Mouse (Mus musculus): ENCODE data around the gene Atrnl1.

The Atrnl1 gene

DNA sequence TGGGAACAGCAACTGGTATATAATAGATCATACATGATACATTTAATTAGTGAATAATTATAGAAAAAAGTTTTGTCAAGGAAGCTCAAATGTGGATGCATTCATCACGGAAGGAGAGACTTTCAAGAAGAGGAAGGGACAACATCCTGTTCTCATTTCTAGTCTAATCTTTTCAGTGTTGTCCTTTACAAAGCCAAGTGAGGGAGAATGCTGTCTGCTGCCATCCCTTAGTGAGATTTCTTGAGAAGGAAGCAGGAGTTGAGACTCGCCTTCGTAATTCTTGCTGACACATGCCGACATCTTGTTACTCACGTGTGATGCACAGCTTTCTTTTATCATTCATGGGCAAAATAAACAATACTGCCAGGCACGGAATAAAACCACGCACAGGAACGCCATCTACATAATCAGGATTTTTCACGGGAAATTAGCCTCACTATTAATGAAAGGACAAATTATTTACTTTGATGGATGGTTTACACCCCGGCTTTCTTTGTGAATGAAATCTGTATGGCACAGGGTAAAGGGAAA is 316.2 kb downstream of the Atrnl1 start:
- no peak for DNase-seq

DNA sequence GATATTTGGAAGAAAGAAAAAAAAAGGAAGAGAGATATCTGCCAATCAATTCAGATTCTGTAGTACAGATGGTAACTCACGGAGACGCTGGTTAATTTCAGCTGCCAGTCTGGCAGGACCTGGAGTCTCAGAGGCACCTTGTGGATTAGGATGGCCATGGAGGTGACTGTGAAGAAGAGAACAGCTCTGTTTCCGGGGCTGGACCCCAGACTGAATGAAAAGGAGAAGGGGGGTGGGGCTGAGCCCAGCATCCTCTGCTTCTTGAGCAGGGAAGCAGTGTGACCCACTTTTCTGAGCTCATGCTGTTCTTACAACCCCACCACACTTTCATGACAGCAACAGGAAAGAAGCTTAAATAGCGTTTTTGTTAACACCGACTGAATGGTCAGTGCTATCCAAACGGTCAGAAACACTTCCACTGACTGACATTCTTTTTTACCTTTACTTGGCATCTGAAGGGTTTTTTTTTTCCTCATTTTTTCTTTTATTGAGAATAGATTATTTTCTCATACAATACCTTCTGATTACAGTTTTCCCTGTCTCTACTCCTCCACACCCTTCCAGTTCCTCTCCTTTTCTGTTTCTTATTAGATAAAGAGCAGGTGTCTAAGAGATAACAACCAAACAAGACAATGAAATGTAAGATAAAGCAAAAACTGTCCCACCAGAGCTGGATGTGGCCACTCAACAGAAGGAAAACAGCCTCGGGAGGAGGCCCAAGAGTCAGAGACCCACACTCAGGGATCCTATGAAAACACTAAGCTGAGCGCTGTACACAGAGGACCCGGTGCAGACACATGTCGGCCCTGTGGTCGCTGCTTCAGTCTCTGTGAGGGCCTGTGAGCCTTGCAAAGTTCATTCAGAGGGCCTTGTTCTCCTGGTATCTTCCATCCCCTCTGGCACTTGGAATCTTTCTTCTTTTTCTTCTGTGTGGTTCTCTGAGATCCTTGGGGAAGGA is 317.0 kb downstream of the Atrnl1 start:
- no peak for DNase-seq

DNA sequence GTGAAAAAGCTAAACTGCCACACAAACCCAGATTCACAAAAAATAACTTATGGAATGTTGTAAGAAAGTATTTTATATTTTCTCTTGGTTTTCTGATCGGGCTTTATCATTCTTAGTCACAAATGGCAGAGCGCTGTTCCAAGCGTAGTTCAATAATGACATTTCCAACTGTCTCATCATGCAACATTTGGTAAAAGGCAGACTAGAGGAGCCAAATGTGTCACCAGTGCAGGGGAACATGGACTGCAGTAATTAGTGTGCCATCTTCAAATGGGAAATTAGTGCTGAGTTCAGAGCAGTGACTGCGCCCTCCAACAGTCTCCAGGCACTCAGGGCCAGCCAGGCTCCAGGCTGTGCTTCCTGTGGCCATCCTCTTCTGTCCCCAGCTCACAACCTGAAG is 320.8 kb downstream of the Atrnl1 start:
- no peak for DNase-seq

DNA sequence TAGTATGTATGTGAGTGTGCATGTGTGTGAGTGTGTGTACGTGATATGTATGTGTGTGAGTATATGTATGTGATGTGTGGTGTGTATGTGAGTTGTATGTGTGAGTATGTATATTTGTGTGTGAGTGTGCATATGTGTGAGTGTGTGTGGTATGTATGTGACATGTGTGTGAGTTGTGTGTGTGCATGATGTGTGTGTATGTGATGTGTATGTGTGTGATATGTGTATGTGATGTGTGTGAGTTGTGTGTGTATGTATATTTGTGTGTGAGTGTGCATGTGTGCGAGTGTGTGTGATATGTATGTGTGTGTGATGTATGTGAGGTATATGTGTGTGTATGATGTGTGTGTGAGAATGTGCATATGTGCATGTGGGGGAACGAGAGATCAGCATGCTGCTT is 326.0 kb downstream of the Atrnl1 start:
- DNase-seq = no peak

DNA sequence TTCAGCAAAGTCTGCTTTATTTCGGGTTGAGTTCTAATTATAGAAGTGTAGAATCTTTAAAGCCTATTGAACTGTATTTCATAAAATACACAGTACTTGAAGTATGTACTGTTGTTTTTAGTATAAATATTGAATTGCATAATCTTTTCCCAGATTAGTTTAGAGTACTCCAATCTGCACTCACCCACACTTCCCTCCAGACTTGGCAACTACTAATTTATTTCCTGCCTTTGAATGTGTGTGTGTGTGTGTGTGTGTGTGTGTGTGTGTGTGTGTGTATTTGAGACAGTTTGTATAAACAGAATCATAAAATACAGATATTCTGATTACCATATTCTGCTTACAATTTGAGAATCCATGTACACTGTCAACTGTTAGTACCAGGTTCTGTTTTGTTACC is 328.3 kb downstream of the Atrnl1 start:
- DNase-seq = no peak

DNA sequence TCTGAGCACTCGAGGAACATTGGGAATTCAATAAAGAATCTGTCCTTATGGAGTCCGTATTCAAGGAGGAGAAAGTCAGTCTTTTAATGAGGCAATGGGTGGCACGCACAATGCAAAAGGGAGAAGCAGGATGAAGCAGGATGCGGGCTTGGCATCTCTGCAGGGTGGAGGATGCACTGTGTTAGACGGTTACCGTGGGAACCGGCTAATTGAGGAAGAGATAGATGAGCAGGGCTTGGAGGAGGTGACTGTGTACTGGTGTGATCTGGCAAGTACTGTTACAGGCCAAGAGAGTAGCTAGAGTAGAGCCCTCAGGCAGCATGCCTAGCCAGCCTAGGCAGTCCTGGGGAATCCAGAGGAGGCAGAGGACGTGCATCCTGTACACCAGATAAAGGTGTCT is 330.7 kb downstream of the Atrnl1 start:
- DNase-seq = no peak

DNA sequence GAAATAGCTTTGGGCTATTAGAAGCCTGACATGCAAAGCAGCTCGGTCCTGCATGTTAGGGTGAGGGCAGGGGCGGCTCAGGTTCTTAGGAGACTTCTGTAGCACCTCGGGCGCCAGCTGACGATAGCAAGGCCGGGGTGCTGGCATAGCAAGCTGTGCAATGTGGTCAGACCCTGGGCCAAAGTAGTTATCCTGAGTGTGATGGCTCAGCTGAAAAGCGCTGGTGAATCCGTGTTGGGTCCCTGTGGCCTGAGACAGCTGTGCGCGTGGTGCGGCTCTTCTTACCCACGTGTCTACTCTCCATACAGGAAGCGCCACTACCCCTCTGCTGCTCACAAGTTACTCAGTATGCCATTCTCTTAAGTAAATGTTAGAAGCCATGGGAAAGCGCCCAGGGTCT is 331.4 kb downstream of the Atrnl1 start:
- no peak for DNase-seq

DNA sequence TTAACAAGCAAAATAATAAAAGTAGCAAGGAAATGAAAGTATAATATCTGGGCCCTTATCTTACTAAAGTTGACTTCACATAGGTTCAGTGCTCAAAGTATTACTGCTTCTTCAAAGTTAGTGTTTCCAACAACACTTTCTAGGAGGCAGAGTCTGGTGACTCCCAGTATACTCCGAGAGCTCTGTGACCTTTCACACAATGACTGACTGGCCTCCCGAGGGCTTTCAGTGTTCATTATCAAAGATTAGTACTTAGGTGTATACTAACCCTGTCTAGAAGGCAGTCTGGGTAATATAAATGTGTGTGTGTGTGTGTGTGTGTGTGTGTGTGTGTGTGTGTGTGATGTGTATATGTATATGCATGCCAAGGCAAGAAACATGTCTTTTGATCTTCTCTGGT is 332.5 kb downstream of the Atrnl1 start:
- DNase-seq = no peak

DNA sequence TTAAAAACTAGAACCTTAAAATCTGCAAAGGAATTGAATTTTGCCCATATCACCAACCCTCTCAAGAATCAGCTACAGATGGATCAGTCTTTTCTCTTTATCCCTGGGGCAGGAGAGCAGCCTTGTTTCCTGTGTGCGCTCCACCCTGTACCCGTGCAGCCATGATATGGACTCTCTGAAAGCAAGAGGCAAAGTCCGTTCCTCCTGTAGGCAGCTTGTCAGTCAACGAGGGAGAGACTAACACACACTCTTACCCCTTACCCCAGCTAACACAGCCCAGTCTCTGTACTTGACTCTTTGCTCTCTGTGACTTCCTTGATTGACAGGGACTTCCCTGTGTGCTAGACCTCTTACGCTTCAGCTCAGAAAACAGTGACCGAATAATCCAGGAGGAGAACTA is 333.8 kb downstream of the Atrnl1 start:
- DNase-seq = no peak

DNA sequence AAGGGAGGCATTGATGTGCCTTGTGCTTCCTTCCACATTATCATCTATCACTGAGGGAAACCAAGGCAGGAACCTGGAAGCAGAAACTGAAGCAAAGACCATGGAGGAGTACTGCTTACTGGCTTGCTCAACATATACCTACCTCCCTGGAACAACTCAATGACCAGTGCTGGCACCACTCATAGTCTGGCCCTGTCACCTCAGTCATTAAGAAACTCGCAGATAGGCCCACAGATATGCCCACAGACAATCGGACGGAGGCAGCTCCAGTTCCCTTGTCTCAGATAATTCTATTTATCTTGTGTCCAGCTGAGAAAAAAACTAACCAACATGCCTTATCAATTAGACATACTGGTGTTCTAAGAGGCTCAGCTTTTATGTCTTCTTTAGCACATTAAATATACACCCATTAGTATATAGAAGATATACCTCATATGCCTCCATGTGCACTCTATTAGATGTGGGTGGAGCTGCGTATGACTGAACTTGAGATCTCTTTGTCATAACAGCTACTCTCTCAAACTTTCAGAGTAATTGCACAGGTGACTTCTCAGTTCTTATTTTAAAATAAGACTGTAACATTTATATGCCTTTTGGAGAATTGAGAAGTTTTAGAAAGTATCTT is 334.9 kb downstream of the Atrnl1 start:
- no peak for DNase-seq

DNA sequence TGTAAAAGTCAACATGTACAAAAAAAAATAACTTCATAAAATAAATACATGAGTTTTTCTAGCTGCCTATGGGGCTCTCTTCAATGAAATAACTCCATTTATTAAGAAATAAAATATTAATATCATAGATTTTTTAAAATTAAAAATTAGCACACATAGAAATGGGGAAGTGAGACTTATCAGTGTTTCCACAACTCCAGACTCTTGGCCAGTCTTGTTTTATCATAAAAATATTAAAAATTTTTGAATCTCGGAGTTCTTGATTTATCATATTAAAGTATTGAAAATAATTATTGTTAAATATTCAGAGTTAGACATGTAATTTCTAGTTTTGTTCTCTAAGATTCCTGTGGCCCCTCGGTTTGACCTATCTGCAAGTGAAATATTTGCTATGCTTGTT is 337.7 kb downstream of the Atrnl1 start:
- DNase-seq = no peak

DNA sequence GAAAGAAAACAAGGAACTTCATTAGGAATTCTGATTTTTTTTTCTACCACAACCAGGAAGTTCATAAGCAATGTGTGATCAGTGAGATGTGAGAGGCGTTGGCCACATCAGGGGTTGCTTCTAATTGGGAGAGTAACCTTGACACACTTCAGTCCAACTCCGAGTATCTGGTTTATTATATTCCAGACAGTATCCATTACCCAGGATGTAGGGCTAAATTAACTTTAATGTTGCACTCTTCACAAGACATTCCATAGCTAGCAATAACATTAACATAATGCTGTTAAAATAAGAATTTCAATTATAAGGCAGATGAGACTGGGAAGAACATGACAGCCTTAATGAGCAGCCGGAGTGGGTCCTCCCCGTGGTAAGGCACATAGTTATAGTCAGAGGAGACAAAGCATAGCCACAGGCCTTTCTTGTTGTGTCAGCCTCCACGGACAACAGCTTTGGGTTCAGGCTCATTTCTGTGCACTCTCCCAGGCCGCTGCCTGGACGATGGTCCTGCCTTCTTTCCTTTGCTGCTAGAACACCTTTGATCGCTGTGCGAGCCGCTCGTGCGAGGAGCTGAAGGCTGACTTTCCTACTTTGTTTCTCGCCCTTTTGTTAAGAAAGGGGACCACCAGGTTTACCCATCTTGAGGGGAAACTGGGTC is 338.6 kb downstream of the Atrnl1 start:
- DNase-seq = no peak

DNA sequence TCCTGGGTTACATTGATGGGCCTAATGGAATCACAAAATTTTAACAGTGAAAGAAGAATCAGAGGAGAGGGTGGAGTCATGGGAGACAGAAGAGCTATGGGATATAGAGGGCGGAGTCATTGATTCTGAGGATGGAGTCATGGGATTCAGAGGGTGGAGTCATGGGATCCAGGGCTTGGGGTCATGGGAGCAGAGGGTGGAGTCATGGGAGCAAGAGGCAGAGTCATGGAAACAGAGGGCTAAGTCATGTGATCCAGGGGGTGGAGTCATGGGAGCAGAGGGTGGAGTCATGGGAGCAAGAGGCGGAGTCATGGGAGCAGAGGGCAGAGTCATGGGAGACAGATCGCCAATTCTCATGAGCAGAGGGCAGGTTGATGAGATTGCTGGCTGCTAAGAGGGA is 343.3 kb downstream of the Atrnl1 start:
- no peak for DNase-seq

DNA sequence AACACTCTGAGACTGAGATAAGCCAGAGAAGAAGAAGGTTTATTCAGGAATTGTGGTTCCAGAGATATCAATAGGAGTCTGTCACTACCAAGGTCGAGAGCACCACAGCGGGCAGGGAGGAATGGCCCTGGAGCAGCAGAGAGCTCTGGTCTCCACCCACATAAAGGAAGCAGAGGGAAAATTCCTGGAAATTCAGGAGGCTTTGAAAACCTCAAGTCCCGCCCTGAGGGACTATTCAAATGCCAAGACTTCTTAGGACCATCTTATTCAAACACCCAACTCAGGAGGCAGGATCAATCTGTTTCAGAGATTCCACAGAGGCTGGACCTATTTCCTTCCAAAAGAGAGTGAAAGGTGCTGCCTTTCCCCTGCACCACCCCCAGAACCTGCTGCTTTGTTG is 345.6 kb downstream of the Atrnl1 start:
- no peak for DNase-seq

DNA sequence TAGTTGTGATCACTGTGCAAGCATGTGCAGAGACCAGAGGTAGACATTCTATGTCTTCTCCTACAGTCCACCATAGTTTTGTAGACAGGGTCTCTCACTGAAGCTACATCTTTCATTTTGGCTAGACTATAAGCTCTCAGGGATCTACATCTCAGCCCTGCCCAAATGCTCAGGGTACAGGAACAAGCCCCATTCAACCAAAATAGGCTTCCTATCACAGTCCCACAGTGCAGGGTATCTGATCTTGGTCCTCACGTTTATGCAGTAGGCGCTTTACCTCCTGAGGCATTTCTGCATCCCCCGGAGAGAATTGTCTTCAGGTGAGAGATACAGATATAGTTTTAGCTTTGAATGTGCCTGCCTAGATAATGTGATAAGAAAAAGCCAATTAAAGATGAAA is 346.5 kb downstream of the Atrnl1 start:
- no peak for DNase-seq

DNA sequence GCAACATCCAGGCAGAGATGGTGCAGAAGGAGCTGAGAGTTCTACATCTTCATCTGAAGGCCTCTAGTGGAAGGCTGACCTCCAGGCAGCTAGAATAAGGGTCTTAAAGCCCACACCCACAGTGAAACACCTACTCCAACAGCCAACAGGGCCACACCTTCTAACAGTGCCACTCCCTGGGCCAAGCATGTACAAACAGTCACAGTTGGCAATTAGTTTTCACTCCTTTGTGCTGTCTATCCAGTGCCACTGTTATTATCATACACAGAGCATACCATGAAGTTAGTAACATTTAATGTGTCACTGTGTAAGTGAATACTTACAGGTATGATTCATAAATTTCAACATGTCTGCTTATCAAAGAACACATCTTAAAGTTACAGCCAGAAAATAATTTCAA is 347.3 kb downstream of the Atrnl1 start:
- no peak for DNase-seq

DNA sequence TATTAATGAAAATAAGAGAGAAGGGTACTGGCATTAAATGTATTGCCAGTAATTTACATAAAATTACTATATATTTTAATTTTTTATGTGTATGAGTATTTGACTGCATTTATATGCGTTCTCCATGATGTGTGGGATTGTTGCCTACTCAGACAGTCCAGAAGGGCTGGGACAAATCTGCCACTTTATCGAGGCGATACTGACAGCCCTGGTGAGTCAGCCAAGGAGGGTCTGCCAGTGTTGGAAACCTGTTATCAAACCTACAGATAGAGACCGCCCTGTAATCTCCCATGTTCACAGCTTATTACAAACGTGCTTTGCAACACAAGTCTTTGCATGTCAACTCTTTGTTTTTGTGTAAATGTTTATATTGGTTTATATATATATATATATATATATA is 347.9 kb downstream of the Atrnl1 start:
- no peak for DNase-seq

DNA sequence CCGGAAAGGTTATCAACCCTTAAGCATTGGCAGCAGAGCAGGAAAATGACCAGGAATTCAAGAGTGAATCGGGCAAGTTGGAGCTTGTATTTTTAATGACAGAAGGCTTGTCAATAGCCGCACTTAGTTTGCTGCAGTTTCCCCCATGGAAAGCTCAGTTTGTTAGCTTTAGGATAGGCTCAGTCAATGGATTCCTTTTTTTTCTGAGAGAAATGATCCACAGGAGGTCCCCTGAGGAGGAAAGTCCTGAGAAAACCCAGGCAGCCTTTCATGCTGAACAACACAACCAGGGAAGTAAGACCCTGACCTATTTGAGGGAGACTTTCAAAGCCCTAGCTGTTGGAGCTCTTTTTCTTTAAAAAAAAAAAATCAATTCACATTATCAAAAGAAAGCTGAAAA is 350.5 kb downstream of the Atrnl1 start:
- no peak for DNase-seq

DNA sequence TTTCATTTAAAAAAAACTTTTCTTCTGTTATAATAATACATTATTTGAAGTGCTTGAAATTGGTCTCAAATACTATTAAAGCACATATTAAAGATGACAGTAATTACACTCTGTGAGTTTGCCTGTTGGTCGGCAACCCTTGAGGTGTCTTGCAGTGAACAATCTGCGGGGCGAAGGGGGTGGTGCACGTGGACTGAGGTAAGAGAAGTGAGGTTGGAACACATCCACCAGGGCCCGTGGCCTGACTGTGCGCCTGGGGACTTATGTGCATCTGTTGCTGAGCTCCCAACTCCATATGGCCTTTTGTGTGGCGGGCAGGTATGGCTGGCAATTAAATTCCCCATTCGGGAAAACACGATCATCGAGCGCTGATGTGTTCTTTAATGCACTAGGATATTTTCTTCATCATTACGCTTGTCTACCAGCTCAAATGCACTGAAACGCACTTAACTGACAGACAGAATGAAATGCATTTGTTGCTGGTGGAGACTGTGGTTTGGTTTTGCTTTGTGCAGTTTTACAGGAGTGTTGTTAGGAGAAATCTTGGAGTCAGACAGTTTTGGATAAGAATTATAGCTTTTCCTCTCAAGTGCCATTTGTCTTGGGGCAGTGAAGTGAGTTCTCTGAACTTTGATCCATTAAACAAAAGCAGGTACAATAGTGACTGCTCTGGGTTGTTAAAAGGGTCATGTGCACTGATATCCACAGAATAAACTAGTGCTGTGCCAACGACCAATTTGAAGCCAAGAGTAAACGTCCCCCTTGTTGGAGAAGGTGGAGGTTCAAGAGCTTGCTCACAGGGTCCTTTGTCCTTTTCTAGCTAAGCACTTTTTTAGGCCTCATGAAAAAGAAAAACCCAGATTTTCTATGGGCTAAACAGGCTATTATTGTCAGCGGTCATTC is 351.2 kb downstream of the Atrnl1 start:
- no peak for DNase-seq

DNA sequence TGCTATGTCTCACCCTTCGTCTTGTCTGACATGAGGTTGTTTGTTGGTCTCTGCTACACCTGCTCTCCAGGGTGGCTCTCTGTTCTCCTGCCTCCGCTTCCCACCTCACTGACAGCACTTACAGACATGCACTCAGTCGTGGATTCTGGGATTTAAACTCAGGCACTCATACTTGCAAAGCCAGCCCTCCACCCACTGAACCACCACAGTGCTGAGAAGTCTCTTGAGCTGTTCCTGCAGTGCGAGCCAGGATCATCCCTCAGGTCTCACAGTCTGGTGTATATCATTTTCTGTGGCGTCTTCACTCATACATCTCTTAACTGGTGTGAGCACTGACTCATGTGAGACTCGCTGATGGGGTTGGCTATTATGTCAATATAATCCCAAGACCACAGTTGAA is 353.0 kb downstream of the Atrnl1 start:
- DNase-seq = no peak

DNA sequence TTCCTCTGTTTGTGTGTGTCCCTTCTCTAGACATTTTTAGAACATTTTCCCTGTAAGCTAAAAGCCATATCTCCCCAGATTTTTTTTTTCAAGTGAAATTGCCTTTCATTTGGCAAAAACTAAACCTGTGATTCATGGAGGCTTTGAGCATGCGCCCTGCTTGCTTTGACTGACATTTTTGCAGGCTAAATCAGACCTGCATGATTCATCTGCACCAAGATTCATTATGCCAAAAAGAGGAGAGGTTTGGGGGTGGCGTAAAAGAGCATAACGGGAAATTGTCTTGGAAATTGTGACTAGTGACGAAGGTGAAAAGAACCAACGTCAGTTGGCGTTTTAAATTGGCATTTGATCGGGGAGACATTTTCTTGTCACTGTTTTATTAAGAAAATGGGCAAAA is 358.9 kb downstream of the Atrnl1 start:
- DNase-seq = no peak

DNA sequence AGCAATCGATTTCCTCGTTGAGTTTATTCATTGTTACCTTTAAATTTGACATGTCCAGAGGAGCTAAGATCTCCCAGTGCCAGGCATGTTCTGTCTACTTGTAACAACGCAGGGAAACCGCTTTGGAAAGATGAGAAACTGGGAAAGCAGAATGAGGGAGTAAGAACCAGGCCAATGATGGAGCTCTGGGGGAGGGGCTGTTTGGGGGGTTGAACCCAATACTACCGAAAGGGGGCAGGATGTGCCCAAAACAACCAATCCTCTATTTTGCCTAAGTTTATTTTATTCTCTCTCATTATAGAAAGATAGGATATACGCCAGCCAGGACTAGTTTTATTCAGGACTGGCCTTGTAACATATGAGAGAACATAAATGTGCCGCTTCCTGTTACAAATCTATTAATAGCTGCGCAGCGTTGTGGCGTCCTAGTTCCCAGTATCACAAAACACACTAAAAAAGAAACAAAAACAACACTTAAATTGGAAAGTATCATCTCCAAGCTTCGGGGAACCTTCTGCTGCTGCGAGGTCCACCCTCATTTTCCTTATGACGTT is 359.6 kb downstream of the Atrnl1 start:
- DNase-seq = no peak

Data from kidney, postnatal 4 days (tissue).